25 mouse cellular contexts compared by ENCODE assay signal in the genomic region with DNA sequence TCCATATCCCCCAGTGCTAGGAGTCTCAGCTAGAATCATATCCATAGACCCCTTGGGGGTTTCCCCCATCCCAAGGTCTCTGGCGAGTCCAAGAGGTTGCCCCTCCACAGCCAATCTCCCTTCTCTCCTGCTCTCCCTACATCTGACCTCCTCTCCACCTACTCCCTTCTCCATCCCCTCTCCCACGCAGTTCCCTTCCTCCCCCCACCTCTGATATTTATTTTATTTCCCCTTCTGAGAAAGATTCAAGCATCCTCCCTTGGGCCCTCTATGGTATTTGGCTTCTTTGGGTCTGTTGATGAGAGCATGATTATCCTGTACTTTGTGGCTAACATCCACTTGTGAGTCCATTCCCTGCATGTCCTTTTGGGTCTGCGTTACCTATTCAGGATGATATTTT.
"Had no signal": no experiment of that assay in that cellular context is flagged by ENCODE, and none has a peak within 500 bp of the region (broad histone marks: within the 10 kb centered on the region; RNA-seq: fewer than 3 reads in every experiment).

No protein-coding gene starts in this region.

- H3K4me3 ChIP-seq: embryonic facial prominence, embryonic 10.5 days; embryonic facial prominence, embryonic 12.5 days; embryonic facial prominence, embryonic 13.5 days; embryonic facial prominence, embryonic 15.5 days; erythroblast, embryonic 14.5 days; forebrain, embryonic 10.5 days; forebrain, embryonic 12.5 days; forebrain, embryonic 13.5 days; forebrain, embryonic 15.5 days; gastrocnemius, adult 2 months; heart, adult 2 months; heart, embryonic 10.5 days had no signal

- H3K27ac ChIP-seq: embryonic facial prominence, embryonic 10.5 days; embryonic facial prominence, embryonic 12.5 days; embryonic facial prominence, embryonic 13.5 days; embryonic facial prominence, embryonic 15.5 days; forebrain, embryonic 10.5 days; forebrain, embryonic 12.5 days; forebrain, embryonic 13.5 days; forebrain, embryonic 15.5 days; gastrocnemius, adult 2 months; heart, adult 2 months; heart, embryonic 10.5 days had no signal

- H3K9ac ChIP-seq: embryonic facial prominence, embryonic 12.5 days; embryonic facial prominence, embryonic 13.5 days; embryonic facial prominence, embryonic 15.5 days; forebrain, embryonic 12.5 days; forebrain, embryonic 13.5 days; forebrain, embryonic 15.5 days; forebrain, postnatal 0 days had no signal

- H3K9me3 ChIP-seq: embryonic facial prominence, embryonic 10.5 days; embryonic facial prominence, embryonic 12.5 days; embryonic facial prominence, embryonic 13.5 days; embryonic facial prominence, embryonic 15.5 days; forebrain, embryonic 10.5 days; forebrain, embryonic 12.5 days; forebrain, embryonic 13.5 days; forebrain, embryonic 15.5 days; heart, embryonic 10.5 days had no signal

- H3K27me3 ChIP-seq: embryonic facial prominence, embryonic 12.5 days; embryonic facial prominence, embryonic 13.5 days; embryonic facial prominence, embryonic 15.5 days; forebrain, embryonic 12.5 days; forebrain, embryonic 13.5 days; forebrain, embryonic 15.5 days had no signal

- DNase-seq: cerebellum, adult 9-10 months; cerebellum, adult 9-11 months; cerebellum, postnatal 10 days; cerebellum, postnatal 14 days; cerebellum, postnatal 25 days; cerebellum, postnatal 36 days; embryo, embryonic 11 days; forebrain, postnatal 0 days; gastrocnemius, adult 2 months; gastrocnemius, postnatal 10 days; gastrocnemius, postnatal 14 days; gastrocnemius, postnatal 25 days; gastrocnemius, postnatal 36 days; heart, adult 18-20 months; heart, adult 2 months had no signal
